ENCODE assay signal across 10 mouse cellular contexts in the genomic region with DNA sequence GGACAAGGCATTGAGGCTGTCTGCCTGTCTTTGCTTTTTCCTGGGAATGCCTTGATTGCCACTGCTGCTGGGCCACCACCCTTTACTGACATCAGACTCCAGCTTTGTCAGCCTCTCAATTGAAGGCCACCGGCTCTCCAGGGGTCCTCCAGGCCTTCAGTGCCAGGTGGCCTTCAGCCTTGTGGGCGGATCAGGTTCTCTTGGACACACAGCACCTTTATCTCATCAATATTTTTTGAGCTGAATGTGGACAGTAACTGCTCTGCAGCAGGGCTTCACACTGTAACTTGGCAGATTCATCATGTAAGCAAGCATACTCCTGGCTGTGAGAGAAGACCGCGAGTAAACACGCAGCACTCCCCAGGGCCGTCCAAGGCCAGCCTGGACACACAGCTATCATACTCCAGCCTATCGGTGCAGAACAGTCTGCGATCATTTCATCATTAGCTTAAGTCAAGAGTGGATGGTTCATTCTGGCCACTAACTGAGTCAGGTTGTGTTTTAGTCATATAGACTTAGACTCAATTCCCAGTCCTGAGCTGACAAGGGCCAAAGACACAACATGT.
DNase-seq lines count a peak whose midpoint lies in the region; ATAC-seq lines count a peak whose summit lies in the region.
"Had no signal": no experiment of that assay in that cellular context is flagged by ENCODE, and none has a peak within 500 bp of the region (broad histone marks: within the 10 kb centered on the region; RNA-seq: fewer than 3 reads in every experiment).

No protein-coding gene starts in this region.

- H3K4me3 ChIP-seq in kidney, embryonic 15.5 days (replicated peaks): no peak overlapping the region
- no peak overlapping the region for H3K4me3 ChIP-seq in heart, embryonic 15.5 days

- H3K27ac ChIP-seq in kidney, embryonic 15.5 days: peak overlapping the region; percentile 84
- peak overlapping the region; percentile 73 for H3K27ac ChIP-seq in heart, embryonic 15.5 days

- H3K9ac ChIP-seq in kidney, embryonic 15.5 days: 0 out of 2 replicates have a peak overlapping the region, but pooled peaks have one; percentile 2
- H3K9ac ChIP-seq in heart, embryonic 15.5 days: no peak overlapping the region

- H3K27me3 ChIP-seq in kidney, embryonic 15.5 days: no peaks in the 10 kb centered on the region
- H3K27me3 ChIP-seq in heart, embryonic 15.5 days: no peaks in the 10 kb centered on the region

- no peaks in the 10 kb centered on the region for H3K36me3 ChIP-seq in kidney, embryonic 15.5 days
- H3K36me3 ChIP-seq in heart, embryonic 15.5 days: no peaks in the 10 kb centered on the region

- H3K4me2 ChIP-seq in kidney, embryonic 15.5 days: no peak overlapping the region
- H3K4me2 ChIP-seq in heart, embryonic 15.5 days: no peak overlapping the region

- peaks cover 29% of the 10 kb centered on the region for H3K4me1 ChIP-seq in kidney, embryonic 15.5 days
- H3K4me1 ChIP-seq in heart, embryonic 15.5 days (replicated peaks): peaks cover 35% of the 10 kb centered on the region

- ATAC-seq in kidney, embryonic 15.5 days (replicated peaks; ENCODE audit: low FRiP score): no peak; the same call in 1 of the 2 replicates
- ATAC-seq in heart, embryonic 15.5 days (replicated peaks; ENCODE audit: insufficient number of reproducible peaks, insufficient read depth, low FRiP score, low read depth): no peak

- 75% methylated on average over 8 of the region's 8 CpGs for WGBS in kidney, embryonic 15.5 days
- 78% methylated on average over 8 of the region's 8 CpGs for WGBS in heart, embryonic 15.5 days

- H3K9me3 ChIP-seq in kidney, embryonic 15.5 days (replicated peaks): no peaks in the 10 kb centered on the region
- H3K9me3 ChIP-seq in heart, embryonic 15.5 days (replicated peaks): no peaks in the 10 kb centered on the region

- DNase-seq in kidney, postnatal 36 days: no peak
- DNase-seq in ovary, postnatal 36 days (ENCODE audit: low spot score): peak; percentile 39
- no peak for DNase-seq in ovary, postnatal 14 days (ENCODE audit: low spot score)
- DNase-seq in adipocyte (ENCODE audit: low spot score): no peak
- DNase-seq in layer of hippocampus, adult 11-12 months (ENCODE audit: low spot score): no peak
- DNase-seq: cerebellum, postnatal 36 days; lung, postnatal 14 days; thymus, postnatal 36 days had no signal
